Mouse (Mus musculus) kidney, adult 11 months (tissue): Measurements from ENCODE around the gene Gpsm2.

ENCODE experiments used
- DNase-seq: peaks from one replicate; pipeline ENCODE4 v3.0.0; 2022

Gpsm2 gene

GRCm38 (mm10) chr3:108722036-108722872 lies at the start of gene Gpsm2:
Gene Gpsm2 (minus strand): TSS chr3:108722309.
- peak; percentile 93 for DNase-seq

- peak; percentile 49 for DNase-seq
Measured at GRCm38 (mm10) chr3:108770725-108771368, 48.7 kb upstream of the Gpsm2 start.

DNA sequence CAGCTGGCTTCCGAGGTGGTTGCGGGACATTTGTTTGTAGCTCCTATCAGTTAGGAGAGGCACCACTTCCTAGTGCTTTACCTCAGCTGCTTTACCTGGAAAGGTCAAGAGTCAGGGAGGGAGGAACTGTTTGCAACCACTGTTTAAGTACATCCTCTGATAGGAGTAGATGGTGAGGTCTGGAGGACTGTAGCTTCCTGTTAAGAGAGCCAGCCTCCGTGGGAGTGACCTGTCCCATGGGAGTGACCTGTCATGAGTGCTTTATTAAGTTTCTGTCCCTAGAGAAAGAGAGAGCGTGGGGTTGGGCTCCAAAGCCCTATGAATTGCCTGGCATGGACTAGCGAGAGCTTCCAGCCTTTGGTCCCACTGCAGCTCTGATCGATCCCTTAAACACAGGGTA lies 47.4 kb upstream of the Gpsm2 start:
- no peak for DNase-seq

- no peak for DNase-seq
Measured at GRCm38 (mm10) chr3:108767416-108767815, 45.3 kb upstream of the Gpsm2 start.

DNA sequence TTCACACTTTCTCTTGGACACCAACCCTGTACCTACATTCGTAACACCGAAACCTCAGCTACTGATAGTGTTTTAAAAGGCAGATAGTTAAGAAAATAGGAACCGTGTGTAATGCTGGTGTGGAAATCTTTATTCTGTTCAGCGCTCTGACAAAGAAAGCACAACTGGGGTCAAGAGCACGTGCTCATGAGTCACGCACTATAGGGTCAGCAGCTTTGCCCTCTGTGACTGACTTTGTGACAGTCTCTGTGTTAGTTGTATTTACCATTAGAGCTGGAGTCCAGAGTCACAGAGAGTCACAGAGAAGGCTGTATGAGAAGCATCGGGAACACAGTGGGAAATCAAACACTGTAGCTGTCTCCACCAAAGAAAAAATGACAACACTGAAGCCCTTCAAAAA lies 44.8 kb upstream of the Gpsm2 start:
- DNase-seq: no peak

- DNase-seq: no peak
Measured at GRCm38 (mm10) chr3:108765476-108765875, 43.4 kb upstream of the Gpsm2 start.

DNA sequence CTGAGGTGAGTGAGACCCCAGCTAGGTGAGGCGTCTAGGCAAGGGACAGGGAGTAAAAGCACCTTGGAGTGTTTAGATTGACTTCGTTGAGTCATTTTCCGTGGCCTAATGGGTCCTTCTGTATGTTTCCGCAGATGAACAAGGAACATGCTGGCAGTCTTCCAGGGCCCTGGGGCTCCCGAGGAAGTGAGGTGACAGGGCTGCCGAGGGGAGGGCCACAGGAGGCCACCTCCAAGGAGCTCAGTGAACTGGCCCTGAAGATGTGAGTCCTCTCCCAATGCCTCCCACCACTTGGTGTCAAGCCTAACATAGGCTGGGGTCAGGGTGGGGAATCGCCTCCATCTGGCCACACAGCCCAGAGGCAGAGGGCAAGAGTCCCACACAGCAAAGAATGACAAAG lies 42.9 kb upstream of the Gpsm2 start:
- DNase-seq: no peak

GRCm38 (mm10) chr3:108763691-108764090 lies 41.6 kb upstream of the Gpsm2 start:
- no peak for DNase-seq

- no peak for DNase-seq
Measured at GRCm38 (mm10) chr3:108762597-108763111, 40.5 kb upstream of the Gpsm2 start.

DNA sequence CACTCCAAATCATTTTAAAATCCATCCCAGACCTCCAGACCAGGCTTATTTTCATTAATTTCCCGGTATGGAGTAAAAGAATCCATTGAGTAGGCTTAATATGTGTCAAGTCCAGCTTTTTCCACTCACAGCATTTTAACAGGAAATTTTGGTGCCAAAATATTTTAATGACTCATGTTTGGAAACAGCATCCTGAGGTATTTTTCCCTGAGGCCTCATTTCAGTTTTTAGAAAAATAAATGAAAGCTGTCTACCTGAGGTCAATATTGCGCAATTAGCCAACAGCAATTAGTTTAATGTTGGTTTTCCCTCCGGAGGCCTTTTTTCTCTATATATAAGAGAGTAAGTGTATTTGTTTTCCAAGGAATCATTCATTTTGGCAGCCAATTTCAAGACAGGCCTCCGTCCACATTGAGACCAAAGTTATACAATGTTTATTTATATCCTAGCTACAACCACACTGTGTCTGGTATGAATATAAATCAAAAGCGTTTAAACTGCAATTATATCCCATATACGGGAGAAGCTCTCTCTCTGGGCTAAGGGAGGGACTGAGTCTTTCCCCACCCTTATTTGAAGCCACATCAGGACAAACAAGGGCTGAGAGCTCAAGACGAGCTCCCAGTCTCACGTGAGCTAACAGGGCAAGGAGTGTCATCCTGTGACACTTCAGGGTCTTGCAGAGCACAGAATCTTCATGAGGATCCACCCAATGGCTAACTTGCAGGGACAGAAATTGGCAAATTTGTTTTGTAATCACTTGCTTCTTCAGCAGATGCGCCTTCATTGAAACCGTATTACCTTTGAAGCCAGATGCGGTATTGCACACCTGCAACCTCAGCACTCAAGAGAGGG lies 37.7 kb upstream of the Gpsm2 start:
- DNase-seq: no peak

DNA sequence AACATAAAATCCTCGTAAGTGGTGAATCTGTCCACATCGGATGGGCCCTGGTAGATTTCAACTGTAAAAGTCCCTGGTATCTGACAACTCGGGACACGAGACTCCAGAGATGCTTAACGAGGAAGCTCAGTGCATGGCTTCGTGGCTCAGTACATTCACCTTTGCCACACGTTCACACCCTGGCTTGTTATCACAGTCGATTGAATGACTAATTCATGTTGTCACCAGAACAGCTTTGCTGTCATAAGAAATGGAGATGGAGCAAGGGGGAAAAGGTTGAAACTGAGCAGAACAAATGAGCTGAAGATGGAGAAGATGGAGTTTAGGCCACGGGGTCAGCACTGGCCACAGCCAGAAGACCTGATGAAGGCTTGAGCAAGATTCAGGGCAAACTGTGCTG lies 35.5 kb upstream of the Gpsm2 start:
- no peak for DNase-seq

GRCm38 (mm10) chr3:108756131-108756530 lies 34.0 kb upstream of the Gpsm2 start:
- DNase-seq: no peak

DNA sequence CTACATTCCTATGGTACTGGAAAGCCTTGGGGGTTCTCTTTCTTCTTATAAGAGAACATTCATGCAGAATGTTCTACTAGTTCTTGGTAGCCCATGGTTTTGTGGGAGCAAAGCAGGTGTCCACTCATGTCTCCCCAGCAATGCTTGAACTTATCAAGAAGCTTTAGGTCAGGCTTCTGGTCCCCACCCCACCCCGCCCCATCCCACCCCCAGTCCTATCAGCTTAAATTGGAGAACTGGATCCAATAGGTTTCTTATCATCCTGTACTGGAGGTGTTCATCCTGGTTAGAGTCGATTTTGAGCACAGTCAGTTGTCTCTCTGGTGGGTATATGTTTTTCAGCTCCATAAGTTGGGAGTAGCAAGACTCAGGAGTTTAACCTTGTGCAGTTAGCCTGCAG lies 33.4 kb upstream of the Gpsm2 start:
- DNase-seq: no peak

GRCm38 (mm10) chr3:108754541-108754940 lies 32.4 kb upstream of the Gpsm2 start:
- DNase-seq: no peak

- DNase-seq: no peak
Measured at GRCm38 (mm10) chr3:108751691-108752090, 29.6 kb upstream of the Gpsm2 start.

GRCm38 (mm10) chr3:108751061-108751460 lies 29.0 kb upstream of the Gpsm2 start:
- DNase-seq: no peak

DNA sequence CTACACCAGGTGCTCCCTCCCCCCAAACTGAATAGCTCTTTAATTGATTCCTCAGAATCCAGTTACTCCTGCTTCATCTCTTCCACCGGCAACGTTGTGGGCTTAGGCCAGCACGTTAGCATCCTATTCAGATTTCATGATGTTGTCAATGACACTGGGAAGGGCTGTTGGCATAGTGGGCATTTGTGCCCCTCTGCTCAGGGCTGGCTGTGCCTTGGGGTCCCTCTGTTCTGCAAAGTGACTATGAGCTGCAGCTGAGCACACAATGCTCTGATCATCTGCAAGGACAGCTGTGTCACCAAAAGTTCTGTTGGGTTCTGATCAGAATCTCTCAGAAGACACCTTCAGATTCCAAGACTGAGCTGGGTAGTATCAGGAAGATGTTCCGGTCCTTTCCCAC lies 22.0 kb upstream of the Gpsm2 start:
- DNase-seq: no peak

GRCm38 (mm10) chr3:108739045-108739708 lies 17.1 kb upstream of the Gpsm2 start, which contains the start of gene Aknad1:
Gene Aknad1 (plus strand): TSS chr3:108739658.
- DNase-seq: no peak

DNA sequence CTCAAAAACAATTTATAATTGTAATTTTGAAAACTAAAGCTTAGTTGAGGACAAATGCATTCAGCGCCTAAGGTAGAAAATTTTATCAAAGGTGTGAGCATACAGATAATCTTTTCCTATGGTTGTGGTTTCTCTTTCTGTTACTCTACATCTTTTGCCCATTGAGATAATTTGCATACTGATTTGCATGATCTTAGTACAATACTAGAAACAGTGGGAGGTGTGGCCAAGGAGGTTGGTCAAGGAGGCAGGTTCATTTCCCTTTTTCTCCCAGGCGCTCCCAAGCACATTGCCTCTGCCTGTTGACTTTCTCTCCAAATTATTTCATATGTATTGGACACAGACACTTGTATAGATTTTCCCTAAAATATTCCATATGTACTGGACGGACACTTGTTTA lies 15.7 kb upstream of the Gpsm2 start:
- no peak for DNase-seq

- no peak for DNase-seq
Measured at GRCm38 (mm10) chr3:108730316-108730715, 8.2 kb upstream of the Gpsm2 start.

DNA sequence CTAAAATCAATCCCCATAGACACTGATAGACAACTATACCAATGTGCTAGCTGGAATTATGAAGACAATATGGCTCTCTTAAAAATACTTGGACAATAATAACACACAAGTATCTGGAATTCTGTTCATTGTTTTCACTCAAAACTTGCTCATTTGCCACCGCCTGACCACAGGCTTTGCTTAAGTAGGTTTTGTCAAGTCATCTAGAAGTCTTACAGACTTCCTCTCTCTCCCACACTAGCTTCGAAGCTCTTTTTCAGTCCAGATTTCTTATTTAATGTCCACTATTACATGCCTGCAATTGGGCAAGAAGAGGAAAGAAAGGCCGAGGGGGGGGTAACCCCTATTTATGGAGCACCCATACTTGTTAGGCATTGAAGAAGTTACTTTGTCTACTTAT lies 5.7 kb upstream of the Gpsm2 start:
- no peak for DNase-seq

GRCm38 (mm10) chr3:108727344-108727743 lies 5.2 kb upstream of the Gpsm2 start:
- no peak for DNase-seq

DNA sequence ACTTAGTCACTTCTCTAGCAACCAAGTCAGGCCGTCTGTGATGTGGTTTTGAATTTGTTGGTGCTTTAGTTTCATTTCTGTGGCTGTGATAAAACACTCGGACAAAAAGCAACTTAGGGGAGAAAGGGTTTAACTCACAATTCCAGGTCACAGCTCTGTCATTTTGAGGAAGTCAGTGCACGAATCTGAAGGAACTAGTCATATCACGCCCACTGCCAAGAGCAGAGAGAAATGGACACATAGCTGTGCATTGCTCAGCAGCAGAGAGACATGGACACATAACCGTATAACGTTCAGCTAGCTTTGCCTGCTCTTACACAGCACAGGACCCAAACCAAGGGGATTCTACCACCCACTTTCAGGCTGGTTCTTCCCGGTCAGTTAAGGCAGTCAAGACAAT lies 4.3 kb upstream of the Gpsm2 start:
- DNase-seq: no peak
